Mouse (Mus musculus): ENCODE data around the gene Pigr. TPM values are rescaled to one million over a fixed set of nuclear protein-coding genes. Genes with fewer than 3 reads are reported as not detected.
A peak's percentile ranks its signal among the peaks of the same experiment; 100 is the strongest.

Gene Pigr
- polyA plus RNA-seq (2012; rRNA removed), result 3.0 and 4.3 TPM in 2 replicates

GRCm38 (mm10) chr1:130826448-130826847, at the start of gene Pigr:
Gene Pigr, plus strand, starts transcription at chr1:130826684.
- Histone ChIP-seq H3K27me3 (ENCODE audit: control insufficient read depth, insufficient read depth, low read length) (no peaks in the 10 kb centered on the region), H3K4me3 (ENCODE audit: control insufficient read depth, insufficient read depth, low read length) (no peak within 1 kb of the TSS), H3K36me3 (ENCODE audit: control insufficient read depth, insufficient read depth, low read length) (no peaks in the 10 kb centered on the region), H3K27ac (ENCODE audit: control insufficient read depth, insufficient read depth, low read length) (no peak within 1 kb of the TSS), H3K4me1 (replicated peaks; ENCODE audit: control insufficient read depth, insufficient read depth, low read length) (0 out of 2 replicates have a peak, but pooled peaks cover 2% of the 10 kb centered on the region)
- DNase-seq, result no peak
- whole genome bisulfite sequencing, result 94% methylated on average over 5 of the region's 5 CpGs
- no peak for TF ChIP-seq CTCF (IDR thresholded peaks at IDR 0.05; ENCODE audit: borderline replicate concordance, control insufficient read depth, extremely low read depth, insufficient read depth, low read length, poor library complexity)
- no peak for TF ChIP-seq POLR2A (IDR thresholded peaks at IDR 0.05; ENCODE audit: control insufficient read depth, extremely low read depth, insufficient read depth, low read length, poor library complexity)

- Histone ChIP-seq H3K4me1 (replicated peaks; ENCODE audit: control insufficient read depth, insufficient read depth, low read length) (no peaks in the 10 kb centered on the region), H3K27ac (ENCODE audit: control insufficient read depth, insufficient read depth, low read length) (no peak overlapping the region), H3K27me3 (ENCODE audit: control insufficient read depth, insufficient read depth, low read length) (no peaks in the 10 kb centered on the region), H3K36me3 (ENCODE audit: control insufficient read depth, insufficient read depth, low read length) (no peaks in the 10 kb centered on the region), H3K4me3 (ENCODE audit: control insufficient read depth, insufficient read depth, low read length) (no peak overlapping the region)
- TF ChIP-seq POLR2A (IDR thresholded peaks at IDR 0.05; ENCODE audit: control insufficient read depth, extremely low read depth, insufficient read depth, low read length, poor library complexity) (no peak), CTCF (IDR thresholded peaks at IDR 0.05; ENCODE audit: borderline replicate concordance, control insufficient read depth, extremely low read depth, insufficient read depth, low read length, poor library complexity) (no peak)
- WGBS, result 87% methylated on average over 3 of the region's 3 CpGs
- DNase-seq, result no peak
These were observed 46.6 kb upstream of the Pigr start for GRCm38 (mm10) chr1:130779867-130780266.

- TF ChIP-seq POLR2A (IDR thresholded peaks at IDR 0.05; ENCODE audit: control insufficient read depth, extremely low read depth, insufficient read depth, low read length, poor library complexity), result no peak
- TF ChIP-seq CTCF (IDR thresholded peaks at IDR 0.05; ENCODE audit: borderline replicate concordance, control insufficient read depth, extremely low read depth, insufficient read depth, low read length, poor library complexity), result no peak
- WGBS, result 26% methylated on average over 4 of the region's 4 CpGs
- DNase-seq, result peak; percentile 37
These were observed 42.4 kb upstream of the Pigr start for GRCm38 (mm10) chr1:130784054-130784453.

GRCm38 (mm10) chr1:130787001-130787400, 39.5 kb upstream of the Pigr start:
- no peaks in the 10 kb centered on the region for H3K36me3 ChIP-seq (ENCODE audit: control insufficient read depth, insufficient read depth, low read length)
- no peaks in the 10 kb centered on the region for H3K4me1 ChIP-seq (replicated peaks; ENCODE audit: control insufficient read depth, insufficient read depth, low read length)
- no peak overlapping the region for H3K4me3 ChIP-seq (ENCODE audit: control insufficient read depth, insufficient read depth, low read length)
- H3K27ac ChIP-seq (ENCODE audit: control insufficient read depth, insufficient read depth, low read length), result no peak overlapping the region
- no peaks in the 10 kb centered on the region for H3K27me3 ChIP-seq (ENCODE audit: control insufficient read depth, insufficient read depth, low read length)
- TF ChIP-seq CTCF (IDR thresholded peaks at IDR 0.05; ENCODE audit: borderline replicate concordance, control insufficient read depth, extremely low read depth, insufficient read depth, low read length, poor library complexity) (no peak), POLR2A (IDR thresholded peaks at IDR 0.05; ENCODE audit: control insufficient read depth, extremely low read depth, insufficient read depth, low read length, poor library complexity) (no peak)
- peak; percentile 27 for DNase-seq
- WGBS, result 51% methylated on average over 4 of the region's 4 CpGs

More at GRCm38 (mm10) chr1:130784054-130784453, 42.4 kb upstream of the Pigr start:
- Histone ChIP-seq H3K4me1 (replicated peaks; ENCODE audit: control insufficient read depth, insufficient read depth, low read length) (no peaks in the 10 kb centered on the region), H3K27ac (ENCODE audit: control insufficient read depth, insufficient read depth, low read length) (no peak overlapping the region), H3K36me3 (ENCODE audit: control insufficient read depth, insufficient read depth, low read length) (no peaks in the 10 kb centered on the region), H3K4me3 (ENCODE audit: control insufficient read depth, insufficient read depth, low read length) (no peak overlapping the region), H3K27me3 (ENCODE audit: control insufficient read depth, insufficient read depth, low read length) (no peaks in the 10 kb centered on the region)

- no peak for TF ChIP-seq POLR2A (IDR thresholded peaks at IDR 0.05; ENCODE audit: control insufficient read depth, extremely low read depth, insufficient read depth, low read length, poor library complexity)
- no peak for TF ChIP-seq CTCF (IDR thresholded peaks at IDR 0.05; ENCODE audit: borderline replicate concordance, control insufficient read depth, extremely low read depth, insufficient read depth, low read length, poor library complexity)
- Histone ChIP-seq H3K27ac (ENCODE audit: control insufficient read depth, insufficient read depth, low read length) (no peak overlapping the region), H3K4me1 (replicated peaks; ENCODE audit: control insufficient read depth, insufficient read depth, low read length) (no peaks in the 10 kb centered on the region), H3K27me3 (ENCODE audit: control insufficient read depth, insufficient read depth, low read length) (no peaks in the 10 kb centered on the region), H3K4me3 (ENCODE audit: control insufficient read depth, insufficient read depth, low read length) (no peak overlapping the region), H3K36me3 (ENCODE audit: control insufficient read depth, insufficient read depth, low read length) (no peaks in the 10 kb centered on the region)
- 87% methylated on average over 3 of the region's 3 CpGs for WGBS
- no peak for DNase-seq
These were observed 36.7 kb upstream of the Pigr start for GRCm38 (mm10) chr1:130789512-130790451.

GRCm38 (mm10) chr1:130795331-130795730, 31.2 kb upstream of the Pigr start:
- Histone ChIP-seq H3K27ac (ENCODE audit: control insufficient read depth, insufficient read depth, low read length) (no peak overlapping the region), H3K36me3 (ENCODE audit: control insufficient read depth, insufficient read depth, low read length) (no peaks in the 10 kb centered on the region), H3K4me1 (replicated peaks; ENCODE audit: control insufficient read depth, insufficient read depth, low read length) (peaks cover 14% of the 10 kb centered on the region), H3K4me3 (ENCODE audit: control insufficient read depth, insufficient read depth, low read length) (no peak overlapping the region), H3K27me3 (ENCODE audit: control insufficient read depth, insufficient read depth, low read length) (no peaks in the 10 kb centered on the region)
- DNase-seq, result no peak
- WGBS, result 86% methylated on average over 2 of the region's 2 CpGs
- no peak for TF ChIP-seq CTCF (IDR thresholded peaks at IDR 0.05; ENCODE audit: borderline replicate concordance, control insufficient read depth, extremely low read depth, insufficient read depth, low read length, poor library complexity)
- TF ChIP-seq POLR2A (IDR thresholded peaks at IDR 0.05; ENCODE audit: control insufficient read depth, extremely low read depth, insufficient read depth, low read length, poor library complexity), result no peak

Data from thymus, adult 2 months (tissue).